Mouse (Mus musculus) Patski (cell line): ENCODE data around the gene Cr1l. TPM values are rescaled to one million over a fixed set of nuclear protein-coding genes. Genes with fewer than 3 reads are reported as not detected.
A peak's percentile ranks its signal among the peaks of the same experiment; 100 is the strongest.

Source experiments
- ATAC-seq: fragments of 100-300 bp; one replicate; pipeline ENCODE4 v1.8.0; 2021
- CTCF ChIA-PET: fragments of 350-600 bp; sonication (Branson Sonifier 250); formaldehyde crosslinking; loops from one replicate; lab custom pipeline; 2022; ENCODE audit warnings: inconsistent platforms; lab: Charles Lee
- POLR2A ChIA-PET: fragments of 350-600 bp; sonication (Branson Sonifier 250); formaldehyde crosslinking; loops from one replicate; lab custom pipeline; 2022; ENCODE audit warnings: antibody characterized with exemption, inconsistent platforms; lab: Charles Lee
- DNase-seq: peaks from one replicate; pipeline ENCODE4 v3.0.0-alpha.2; 2011; ENCODE audit warnings: low read depth, low spot score
- H3K27me3 ChIP-seq: fragments of 371-371 bp; one replicate; pipeline ENCODE4 v1.5.1; 2021
- CTCF ChIP-seq: fragments of 100-300 bp; IDR thresholded peaks from one replicate; pipeline ENCODE4 v1.5.1; 2021
- in situ Hi-C: fragments of 300-500 bp; cut with MboI; formaldehyde crosslinking; loops from 3 replicates; pipeline ENCODE4 v1.11.1; 2018; ENCODE audit warnings: low pct_unique_long_range_greater_than_20kb, mixed read lengths
- polyA plus RNA-seq: library from polyadenylated mRNA; unstranded; gene quantifications from one replicate; pipeline ENCODE4 v1.2.3, GENCODE M21; 2021

Cr1l gene
- polyA plus RNA-seq, result 31.4 TPM

DNA sequence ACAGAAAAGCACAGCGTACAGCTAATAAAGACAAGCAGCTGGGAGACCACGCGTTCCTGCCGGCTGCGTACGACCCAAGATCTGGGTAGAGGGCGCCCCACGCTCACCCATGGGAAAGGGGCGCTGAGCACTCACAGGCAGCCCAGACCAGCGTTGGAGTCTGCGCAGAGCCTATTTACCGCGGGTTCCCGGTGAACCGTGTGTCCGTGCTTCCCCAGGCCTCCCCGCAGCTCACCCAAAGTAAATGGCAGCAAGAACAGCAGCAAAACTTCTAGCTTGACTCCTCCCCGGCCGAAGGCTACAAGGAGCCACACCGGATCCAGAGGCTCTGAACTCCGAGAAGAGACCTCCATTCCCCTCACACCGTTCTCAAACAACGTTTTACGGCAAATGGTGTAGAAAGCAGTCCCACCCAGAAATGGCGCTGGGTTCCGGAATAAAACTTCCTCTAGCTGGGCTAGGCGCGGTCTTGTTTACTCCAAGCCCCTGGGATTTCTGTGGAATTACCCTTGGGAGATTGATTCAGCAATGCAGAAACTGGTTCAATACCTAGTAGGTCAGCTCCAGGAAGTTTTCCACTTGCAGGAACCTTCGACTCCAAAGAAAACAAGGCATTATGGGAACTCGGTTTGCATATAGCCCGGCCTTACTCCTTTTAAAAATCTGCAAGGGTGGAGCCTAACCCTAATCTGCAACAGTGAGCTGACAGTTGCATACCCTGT lies at the start of gene Cr1l:
Gene Cr1l, minus strand, starts transcription at position 634 of the 722 bp plus-strand sequence.
- peaks cover 4% of the 10 kb centered on the region for H3K27me3 ChIP-seq
- ATAC-seq, result peak; percentile 96
- CTCF ChIA-PET, result interaction anchor here (0.8 to 2.0 kb wide), 8 partner anchors 9 to 171 kb away, joined by 3 to 11 read pairs (median 4); no protein-coding TSS in a partner anchor
- TF ChIP-seq CTCF, result peak; percentile 86
- POLR2A ChIA-PET, result interaction anchor here (0.6 to 1.5 kb wide), 3 partner anchors 17 to 138 kb away, joined by 3 read pairs; partner anchors contain the start of gene Cd46
- DNase-seq, result peak; percentile 27
- in situ Hi-C loops, result no loop called here

DNA sequence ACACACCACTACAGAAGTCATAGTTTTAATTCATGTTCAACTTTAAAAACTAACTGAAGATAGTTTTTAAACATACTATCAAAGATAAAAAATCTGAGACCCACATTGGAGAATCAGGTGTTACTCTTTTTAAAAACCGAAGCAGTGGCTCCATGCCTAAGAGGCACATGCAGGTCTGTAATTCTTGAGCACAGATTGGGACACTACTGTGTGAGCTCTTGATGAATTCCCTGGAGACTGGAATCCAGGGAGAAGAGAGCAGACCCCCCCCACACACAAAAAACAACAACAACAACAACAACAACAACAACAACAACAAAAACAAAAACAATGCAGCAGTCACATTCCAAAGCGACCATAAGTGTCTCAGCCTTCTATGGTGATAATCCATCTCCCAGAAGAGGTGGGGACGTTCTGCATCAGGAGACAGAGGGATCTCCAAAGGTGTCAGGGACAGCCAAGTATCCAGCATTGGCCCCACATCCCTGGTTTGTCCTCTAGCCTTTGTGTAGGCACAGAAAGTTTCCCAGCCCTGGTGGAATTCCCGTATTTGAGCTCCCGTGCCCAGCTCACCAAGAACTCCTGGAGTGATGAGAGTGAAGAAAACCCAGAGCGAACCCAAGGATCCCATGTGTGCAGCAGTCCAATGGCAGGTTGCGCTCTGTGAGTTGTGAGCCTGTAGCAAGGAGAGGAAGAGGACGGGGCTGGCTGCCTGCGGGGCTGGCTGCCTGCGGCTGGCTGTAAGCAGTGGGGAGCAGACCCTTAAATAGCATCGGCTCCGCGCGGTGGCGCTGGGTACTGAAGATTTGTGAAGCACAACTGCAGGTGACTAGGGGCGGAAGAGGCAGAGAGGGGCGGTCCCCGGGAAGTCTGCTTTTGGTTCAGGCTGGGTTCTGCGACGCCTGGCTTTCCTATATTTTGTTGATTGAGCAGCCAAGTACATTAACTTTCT lies 44.9 kb upstream of the Cr1l start, which contains the start of gene Cr2:
Gene Cr2, minus strand, starts transcription at position 737 of the 952 bp plus-strand sequence.
- in situ Hi-C loops, result no loop called here
- TF ChIP-seq CTCF, result no peak
- CTCF ChIA-PET, result no interaction called here

GRCm38 (mm10) chr1:195164996-195165755 lies 33.8 kb upstream of the Cr1l start:
- no peak for TF ChIP-seq CTCF
- CTCF ChIA-PET, result interaction anchor here (0.9 to 1.5 kb wide), 3 partner anchors 16 to 34 kb away, joined by 3 to 4 read pairs (median 3); partner anchors contain the start of gene Cr1l
- in situ Hi-C loops, result no loop called here

More for the DNA sequence above, 44.9 kb upstream of the Cr1l start, which contains the start of gene Cr2:
- DNase-seq (no peak), ATAC-seq (peak; percentile 44)
- H3K27me3 ChIP-seq, result peaks cover 64% of the 10 kb centered on the region
- POLR2A ChIA-PET, result no interaction called here

GRCm38 (mm10) chr1:195132070-195132469 lies 684 bp upstream of the Cr1l start:
- peaks cover 7% of the 10 kb centered on the region for H3K27me3 ChIP-seq
- in situ Hi-C loops, result no loop called here
- CTCF ChIA-PET, result interaction anchor here (1.2 to 2.0 kb wide), 4 partner anchors 8 to 156 kb away, joined by 3 to 11 read pairs (median 5); no protein-coding TSS in a partner anchor
- POLR2A ChIA-PET, result interaction anchor here (1.5 kb wide), 1 partner anchor 40 kb away, joined by 3 read pairs; the partner anchor contains the start of gene Cd46
- TF ChIP-seq CTCF, result no peak
- ATAC-seq (no peak), DNase-seq (no peak)

More at GRCm38 (mm10) chr1:195164996-195165755, 33.8 kb upstream of the Cr1l start:
- ATAC-seq, result no peak
- POLR2A ChIA-PET, result no interaction called here
- no peak for DNase-seq
- H3K27me3 ChIP-seq, result peaks cover 65% of the 10 kb centered on the region

DNA sequence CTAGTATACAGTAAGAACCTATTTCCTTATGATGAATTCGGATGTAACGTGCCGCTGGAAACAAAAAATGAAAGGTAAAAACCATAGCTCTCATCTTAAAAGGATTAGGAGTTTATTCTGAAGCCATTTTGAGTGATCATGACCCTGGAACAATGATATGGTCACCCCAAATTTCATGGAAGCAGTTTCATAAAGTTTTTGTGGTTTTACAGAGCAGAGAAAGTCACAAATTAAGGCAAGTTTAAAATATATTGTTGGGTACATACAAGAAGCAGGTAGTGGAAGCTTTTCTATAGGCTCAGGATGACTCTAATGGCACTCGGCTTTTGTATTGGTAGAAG lies 259 bp upstream of the Cr1l start:
- peaks cover 5% of the 10 kb centered on the region for H3K27me3 ChIP-seq
- TF ChIP-seq CTCF, result no peak
- ATAC-seq (no peak), DNase-seq (no peak)
- in situ Hi-C loops, result no loop called here
- POLR2A ChIA-PET, result interaction anchor here (0.6 to 1.5 kb wide), 2 partner anchors 40 to 139 kb away, joined by 3 read pairs; partner anchors contain the start of gene Cd46
- CTCF ChIA-PET, result interaction anchor here (1.0 to 2.0 kb wide), 6 partner anchors 8 to 155 kb away, joined by 3 to 11 read pairs (median 4); no protein-coding TSS in a partner anchor

GRCm38 (mm10) chr1:195130479-195130878 lies 907 bp downstream of the Cr1l start:
- in situ Hi-C loops, result no loop called here
- peak; percentile 6 for DNase-seq

GRCm38 (mm10) chr1:195129867-195130266 lies 1.5 kb downstream of the Cr1l start:
- ChIA-PET POLR2A (interaction anchor here (1.3 kb wide), 1 partner anchor 16 kb away, joined by 3 read pairs; no protein-coding TSS in a partner anchor), CTCF (interaction anchor here (1.1 kb wide), 1 partner anchor 9 kb away, joined by 3 read pairs; no protein-coding TSS in a partner anchor)
- peaks cover 4% of the 10 kb centered on the region for H3K27me3 ChIP-seq
- no peak for TF ChIP-seq CTCF
- no peak for ATAC-seq
- no peak for DNase-seq
- in situ Hi-C loops, result loop anchor here (5.0 kb wide), 1 partner anchor 42 kb away; no protein-coding TSS in a partner anchor

More at GRCm38 (mm10) chr1:195130479-195130878, 907 bp downstream of the Cr1l start:
- CTCF ChIA-PET, result interaction anchor here (0.8 to 2.0 kb wide), 6 partner anchors 9 to 171 kb away, joined by 3 to 11 read pairs (median 4); no protein-coding TSS in a partner anchor
- peaks cover 4% of the 10 kb centered on the region for H3K27me3 ChIP-seq
- TF ChIP-seq CTCF, result no peak
- no peak for ATAC-seq
- POLR2A ChIA-PET, result interaction anchor here (1.3 to 1.5 kb wide), 2 partner anchors 16 to 38 kb away, joined by 3 read pairs; partner anchors contain the start of gene Cd46

GRCm38 (mm10) chr1:195114414-195114813 lies 17.0 kb downstream of the Cr1l start:
- ChIA-PET POLR2A (interaction anchor here (1.3 kb wide), 1 partner anchor 16 kb away, joined by 3 read pairs; no protein-coding TSS in a partner anchor), CTCF (no interaction called here)
- in situ Hi-C loops, result no loop called here
- no peak for TF ChIP-seq CTCF
- no peak for DNase-seq
- ATAC-seq, result no peak
- H3K27me3 ChIP-seq, result no peaks in the 10 kb centered on the region

- ATAC-seq (no peak), DNase-seq (no peak)
- TF ChIP-seq CTCF, result no peak
- POLR2A ChIA-PET, result interaction anchor here (1.3 kb wide), 1 partner anchor 17 kb away, joined by 3 read pairs; no protein-coding TSS in a partner anchor
- H3K27me3 ChIP-seq, result no peaks in the 10 kb centered on the region
- in situ Hi-C loops, result no loop called here
- CTCF ChIA-PET, result no interaction called here
These were observed 17.8 kb downstream of the Cr1l start for GRCm38 (mm10) chr1:195113621-195114020.
